Mouse (Mus musculus) bone marrow macrophage, adult 2 months (primary cell): Measurements from ENCODE around the gene Tmem123.

Experiments used
- CTCF ChIP-seq: IDR thresholded peaks from 2 replicates; pipeline ENCODE4 v1.5.1; 2012; ENCODE audit warnings: low read depth, mild to moderate bottlenecking, low read length, moderate library complexity
- POLR2A ChIP-seq: IDR thresholded peaks from 2 replicates; pipeline ENCODE4 v1.6.1; 2012; ENCODE audit warnings: mild to moderate bottlenecking, low read depth, low read length, borderline replicate concordance

DNA sequence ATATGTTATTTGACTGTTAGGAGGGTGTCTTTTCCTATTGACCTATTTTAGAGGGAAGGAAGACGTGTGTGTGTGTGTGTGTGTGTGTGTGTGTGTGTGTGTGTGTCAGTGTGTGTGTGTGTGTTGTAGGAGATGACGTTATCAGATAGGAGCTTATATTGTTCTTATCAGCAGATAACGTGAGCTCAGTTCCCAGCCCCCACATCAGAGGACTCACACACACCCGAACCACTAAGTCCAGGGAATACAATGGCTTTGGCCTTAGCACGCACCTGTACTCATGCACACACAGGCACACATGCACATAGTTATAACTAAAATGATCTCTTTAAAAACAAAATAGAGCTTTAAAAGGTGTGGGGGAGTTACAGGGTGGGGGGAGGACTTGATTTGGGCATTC, 5.7 kb downstream of the Tmem123 start:
- TF ChIP-seq CTCF (no peak), POLR2A (no peak)
